Comparison of ENCODE assay signal across 8 mouse cellular contexts in genomic region chr19:23892633-23893032, GRCm38 (mm10).
DNase-seq lines count a peak whose midpoint lies in the region; ATAC-seq and TF ChIP-seq lines count a peak whose summit lies in the region.

No protein-coding gene starts in this region.

- ATAC-seq in hindbrain, embryonic 13.5 days (ENCODE audit: low FRiP score), result no peak; the same call in none of the 2 replicates
- no peak for ATAC-seq in granulocyte monocyte progenitor cell, adult 5-6 weeks (replicated peaks; ENCODE audit: poor library complexity, severe bottlenecking)

- peak overlapping the region; percentile 13; the same call in 1 of the 2 replicates for H3K4me3 ChIP-seq in kidney, adult 2 months (ENCODE audit: insufficient read depth, low read depth, low read length)
- H3K4me3 ChIP-seq in cortical plate, adult 2 months (ENCODE audit: insufficient read depth, low read length), result 0 out of 2 replicates have a peak overlapping the region, but pooled peaks have one; percentile 19
- peak overlapping the region; percentile 40 for H3K4me3 ChIP-seq in hindbrain, embryonic 13.5 days

- no peak overlapping the region for H3K27ac ChIP-seq in kidney, adult 2 months (ENCODE audit: insufficient read depth, low read depth, low read length)
- H3K27ac ChIP-seq in cortical plate, adult 2 months (ENCODE audit: insufficient read depth, low read length), result no peak overlapping the region
- H3K27ac ChIP-seq in hindbrain, embryonic 13.5 days, result no peak overlapping the region

- no peak for TF ChIP-seq POLR2A in kidney, adult 2 months (IDR thresholded peaks at IDR 0.05; ENCODE audit: low read depth, low read length)
- no peak for TF ChIP-seq POLR2A in cortical plate, adult 2 months (IDR thresholded peaks at IDR 0.05; ENCODE audit: extremely low read depth, insufficient read depth, low read length)

- DNase-seq in kidney, adult 2 months, result no peak
- no peak for DNase-seq in kidney, postnatal 14 days
- peak; percentile 24 for DNase-seq in neural tube, embryonic 10.5 days (ENCODE audit: extremely low spot score, low spot score)
- no peak for DNase-seq in spleen, adult 12 weeks (ENCODE audit: low spot score)
- DNase-seq in gastrocnemius, postnatal 25 days, result no peak

- no peak for TF ChIP-seq CTCF in kidney, adult 2 months (conservative IDR thresholded peaks at IDR 0.05; ENCODE audit: insufficient read depth, insufficient read length, low read depth, low read length)
- TF ChIP-seq CTCF in cortical plate, adult 2 months (IDR thresholded peaks at IDR 0.05; ENCODE audit: extremely low read depth, insufficient read depth, low read length), result no peak

- 32% methylated on average over 29 of the region's 37 CpGs for WGBS in kidney, adult 2 months
- 19% methylated on average over 22 of the region's 37 CpGs for WGBS in hindbrain, embryonic 13.5 days

- no peaks in the 10 kb centered on the region for H3K4me1 ChIP-seq in kidney, adult 2 months (ENCODE audit: control insufficient read depth, insufficient read depth, low read length)
- 0 out of 2 replicates have a peak, but pooled peaks cover 2% of the 10 kb centered on the region for H3K4me1 ChIP-seq in cortical plate, adult 2 months (ENCODE audit: control insufficient read depth, insufficient read depth, low read length)
- H3K4me1 ChIP-seq in hindbrain, embryonic 13.5 days (replicated peaks), result peaks cover 15% of the 10 kb centered on the region

- H3K4me2 ChIP-seq in hindbrain, embryonic 13.5 days, result peak overlapping the region; percentile 57

- peak overlapping the region; percentile 60; the same call in 1 of the 2 replicates for H3K9ac ChIP-seq in hindbrain, embryonic 13.5 days

- H3K27me3 ChIP-seq in kidney, adult 2 months (replicated peaks; ENCODE audit: control insufficient read depth, insufficient read depth, low read length), result peaks cover 4% of the 10 kb centered on the region; the same call in 1 of the 2 replicates
- H3K27me3 ChIP-seq in hindbrain, embryonic 13.5 days, result peaks cover 38% of the 10 kb centered on the region

- H3K9me3 ChIP-seq in hindbrain, embryonic 13.5 days, result no peaks in the 10 kb centered on the region

- H3K36me3 ChIP-seq in kidney, adult 2 months (ENCODE audit: control insufficient read depth, insufficient read depth, low read length), result no peaks in the 10 kb centered on the region
- H3K36me3 ChIP-seq in hindbrain, embryonic 13.5 days, result peaks cover 6% of the 10 kb centered on the region
